Mouse (Mus musculus) small intestine, adult 2 months (tissue): ENCODE results near the gene Tomm40. TPM values are rescaled to one million over a fixed set of nuclear protein-coding genes. Genes with fewer than 3 reads are reported as not detected.

ENCODE experiments used
- H3K27ac ChIP-seq: fragments of 200-500 bp; 2 replicates; pipeline ENCODE4 v1.5.1; 2012; ENCODE audit warnings: low read depth, low read length, control low read depth, inconsistent platforms; ENCODE audit not compliant: insufficient read depth
- H3K27me3 ChIP-seq: fragments of 200-500 bp; 2 replicates; pipeline ENCODE4 v1.6.1; 2012; ENCODE audit warnings: mild to moderate bottlenecking, moderate library complexity, low read length, inconsistent platforms; ENCODE audit not compliant: control insufficient read depth, insufficient read depth
- H3K36me3 ChIP-seq: fragments of 200-500 bp; 2 replicates; pipeline ENCODE4 v1.6.1; 2012; ENCODE audit warnings: mild to moderate bottlenecking, low read length, control low read depth, inconsistent platforms; ENCODE audit not compliant: control insufficient read depth, insufficient read depth
- H3K4me1 ChIP-seq: fragments of 200-500 bp; 2 replicates; pipeline ENCODE4 v1.6.1; 2012; ENCODE audit warnings: low read length, inconsistent platforms, mixed read lengths; ENCODE audit not compliant: control insufficient read depth, insufficient read depth, insufficient read length
- H3K4me3 ChIP-seq: fragments of 200-500 bp; 2 replicates; pipeline ENCODE4 v1.5.1; 2012; ENCODE audit warnings: low read depth, mild to moderate bottlenecking, control low read depth, inconsistent platforms, low read length, moderate library complexity
- CTCF ChIP-seq: fragments of 200-500 bp; IDR thresholded peaks from 2 replicates; pipeline ENCODE4 v1.5.1; 2012; ENCODE audit warnings: low read depth, mild to moderate bottlenecking, control low read depth, inconsistent platforms, low read length, moderate library complexity, mixed read lengths; ENCODE audit not compliant: insufficient replicate concordance, insufficient read length; ENCODE audit errors: extremely low read depth
- POLR2A ChIP-seq: fragments of 200-500 bp; IDR thresholded peaks from 2 replicates; pipeline ENCODE4 v1.6.1; 2012; ENCODE audit warnings: low read depth, mild to moderate bottlenecking, control low read depth, inconsistent platforms, low read length, moderate library complexity
- WGBS: fragments of 180-500 bp; shearing (Covaris S2); methylation state at CpG from one replicate; pipeline ENCODE4 v1.1.7; 2018; 5-methylcytosine and 5-hydroxymethylcytosine counted together
- polyA plus RNA-seq: library from polyadenylated mRNA; depleted of rRNA; stranded (reverse); fragments of >200 nt; gene quantifications from 2 replicates; pipeline ENCODE4 v1.2.3, GENCODE M21; 2012

Tomm40 gene
- polyA plus RNA-seq, 1 experiment: 72.9 TPM

- TF ChIP-seq CTCF: no peak
- TF ChIP-seq POLR2A: no peak
- Histone ChIP-seq H3K27me3 (no peaks in the 10 kb centered on the region), H3K36me3 (no peaks in the 10 kb centered on the region), H3K27ac (no peak overlapping the region), H3K4me3 (no peak overlapping the region), H3K4me1 (peaks cover 6% of the 10 kb centered on the region; the same call in 1 of the 2 replicates)
- 82% methylated on average over 6 of the region's 6 CpGs for WGBS
Observed at GRCm38 (mm10) chr7:19686521-19686920, 28.7 kb downstream of the Tomm40 start.

GRCm38 (mm10) chr7:19685374-19685773 lies 29.9 kb downstream of the Tomm40 start:
- peaks cover 9% of the 10 kb centered on the region; the same call in 1 of the 2 replicates for H3K4me1 ChIP-seq
- no peak overlapping the region for H3K4me3 ChIP-seq
- TF ChIP-seq CTCF: no peak
- TF ChIP-seq POLR2A: no peak
- no peaks in the 10 kb centered on the region for H3K27me3 ChIP-seq
- 69% methylated on average over 4 of the region's 4 CpGs for WGBS
- no peak overlapping the region for H3K27ac ChIP-seq
- H3K36me3 ChIP-seq: no peaks in the 10 kb centered on the region

DNA sequence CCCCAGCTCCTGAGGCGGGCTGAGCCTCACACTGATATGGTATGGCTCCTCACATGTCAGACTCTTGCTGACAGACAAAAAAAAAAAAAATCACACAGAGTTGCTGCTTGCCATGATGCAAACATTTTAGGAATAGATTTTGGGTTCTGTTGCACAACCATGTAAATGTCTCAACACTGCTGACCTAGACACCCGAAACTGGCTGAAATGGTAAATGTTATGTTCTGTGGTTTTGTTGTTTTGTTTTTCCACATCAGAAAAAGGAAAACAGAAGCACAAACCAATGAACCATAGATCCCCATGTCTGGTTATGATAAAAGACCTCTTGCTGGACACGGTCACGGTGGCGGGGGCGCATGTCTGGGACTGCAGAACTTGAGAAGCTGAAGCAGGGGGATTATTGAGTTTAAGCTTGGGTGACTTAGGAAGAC lies 31.5 kb downstream of the Tomm40 start:
- H3K4me3 ChIP-seq: no peak overlapping the region
- no peaks in the 10 kb centered on the region for H3K36me3 ChIP-seq
- 91% methylated on average over 6 of the region's 6 CpGs for WGBS
- peak overlapping the region; percentile 1; the same call in 1 of the 2 replicates for H3K27ac ChIP-seq
- peaks cover 16% of the 10 kb centered on the region; the same call in 1 of the 2 replicates for H3K4me1 ChIP-seq
- H3K27me3 ChIP-seq: no peaks in the 10 kb centered on the region
- TF ChIP-seq POLR2A (no peak), CTCF (no peak)

DNA sequence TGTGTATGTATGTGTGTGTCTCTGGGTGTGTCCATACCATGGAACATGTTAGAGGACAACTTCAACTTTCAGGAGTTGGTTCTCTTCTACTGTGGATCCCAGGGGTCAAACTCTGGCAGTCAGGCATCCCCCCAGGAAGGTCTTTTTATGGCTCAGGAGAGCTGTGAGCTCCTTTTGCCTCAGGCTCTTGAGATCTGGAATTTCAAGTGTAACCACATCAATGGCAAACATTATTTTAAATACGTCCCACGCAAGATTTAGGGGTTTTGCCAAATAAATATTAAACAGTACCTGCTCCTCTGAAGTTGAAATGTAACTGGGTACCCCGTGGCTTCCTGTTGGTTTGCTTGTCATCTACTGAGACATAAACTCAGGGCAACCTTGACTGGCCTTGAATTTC lies 32.3 kb downstream of the Tomm40 start:
- H3K4me3 ChIP-seq: no peak overlapping the region
- H3K27me3 ChIP-seq: no peaks in the 10 kb centered on the region
- WGBS: 72% methylated on average over 3 of the region's 3 CpGs
- no peaks in the 10 kb centered on the region for H3K36me3 ChIP-seq
- no peak overlapping the region for H3K27ac ChIP-seq
- TF ChIP-seq CTCF (no peak), POLR2A (no peak)
- H3K4me1 ChIP-seq: peaks cover 23% of the 10 kb centered on the region; the same call in 1 of the 2 replicates

- 56% methylated on average over 8 of the region's 8 CpGs for WGBS
- H3K4me3 ChIP-seq: no peak within 1 kb of the TSS
- TF ChIP-seq CTCF: no peak
- TF ChIP-seq POLR2A: no peak
- H3K36me3 ChIP-seq: no peaks in the 10 kb centered on the region
- peak within 1 kb of the TSS; percentile 64; the same call in 1 of the 2 replicates for H3K27ac ChIP-seq
- peaks cover 36% of the 10 kb centered on the region; the same call in 1 of the 2 replicates for H3K4me1 ChIP-seq
- H3K27me3 ChIP-seq: no peaks in the 10 kb centered on the region
Observed at GRCm38 (mm10) chr7:19681202-19681694, 34.0 kb downstream of the Tomm40 start, which contains the start of the genes Gm44805 and Apoc4. TSS of gene Gm44805 (minus strand) at chr7:19681423. TSS of gene Apoc4 (minus strand) at chr7:19681479.

DNA sequence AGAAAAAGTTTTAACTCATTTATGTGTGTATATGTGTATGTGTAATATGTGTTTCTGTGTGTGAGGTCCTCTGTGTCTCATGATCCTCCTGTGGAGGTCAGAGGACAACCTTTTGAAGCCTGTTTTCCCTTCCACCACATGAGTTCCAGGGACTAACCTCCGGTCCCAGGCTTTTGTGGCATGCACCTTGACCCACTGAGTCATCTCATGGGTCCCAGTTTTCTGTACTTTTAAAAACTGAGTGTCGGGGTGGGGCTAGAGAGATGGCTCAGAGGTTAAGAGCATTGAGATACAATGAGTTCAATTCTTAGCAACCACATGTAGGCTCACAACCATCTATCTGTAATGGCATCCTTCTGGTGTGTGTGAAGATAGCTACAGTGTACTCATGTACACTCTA lies 34.5 kb downstream of the Tomm40 start:
- Histone ChIP-seq H3K27me3 (no peaks in the 10 kb centered on the region), H3K27ac (0 out of 2 replicates have a peak overlapping the region, but pooled peaks have one; percentile 3), H3K36me3 (no peaks in the 10 kb centered on the region), H3K4me3 (no peak overlapping the region), H3K4me1 (peaks cover 38% of the 10 kb centered on the region)
- 40% methylated on average over 2 of the region's 2 CpGs for WGBS
- TF ChIP-seq CTCF (no peak), POLR2A (no peak)

- 91% methylated on average over 3 of the region's 3 CpGs for WGBS
- TF ChIP-seq CTCF (no peak), POLR2A (no peak)
- Histone ChIP-seq H3K36me3 (no peaks in the 10 kb centered on the region), H3K4me3 (no peak overlapping the region), H3K27ac (no peak overlapping the region), H3K4me1 (peaks cover 37% of the 10 kb centered on the region), H3K27me3 (no peaks in the 10 kb centered on the region)
Observed at GRCm38 (mm10) chr7:19678901-19679300, 36.3 kb downstream of the Tomm40 start.
